Mouse (Mus musculus): ENCODE data around the gene Ang.

Ang gene

DNA sequence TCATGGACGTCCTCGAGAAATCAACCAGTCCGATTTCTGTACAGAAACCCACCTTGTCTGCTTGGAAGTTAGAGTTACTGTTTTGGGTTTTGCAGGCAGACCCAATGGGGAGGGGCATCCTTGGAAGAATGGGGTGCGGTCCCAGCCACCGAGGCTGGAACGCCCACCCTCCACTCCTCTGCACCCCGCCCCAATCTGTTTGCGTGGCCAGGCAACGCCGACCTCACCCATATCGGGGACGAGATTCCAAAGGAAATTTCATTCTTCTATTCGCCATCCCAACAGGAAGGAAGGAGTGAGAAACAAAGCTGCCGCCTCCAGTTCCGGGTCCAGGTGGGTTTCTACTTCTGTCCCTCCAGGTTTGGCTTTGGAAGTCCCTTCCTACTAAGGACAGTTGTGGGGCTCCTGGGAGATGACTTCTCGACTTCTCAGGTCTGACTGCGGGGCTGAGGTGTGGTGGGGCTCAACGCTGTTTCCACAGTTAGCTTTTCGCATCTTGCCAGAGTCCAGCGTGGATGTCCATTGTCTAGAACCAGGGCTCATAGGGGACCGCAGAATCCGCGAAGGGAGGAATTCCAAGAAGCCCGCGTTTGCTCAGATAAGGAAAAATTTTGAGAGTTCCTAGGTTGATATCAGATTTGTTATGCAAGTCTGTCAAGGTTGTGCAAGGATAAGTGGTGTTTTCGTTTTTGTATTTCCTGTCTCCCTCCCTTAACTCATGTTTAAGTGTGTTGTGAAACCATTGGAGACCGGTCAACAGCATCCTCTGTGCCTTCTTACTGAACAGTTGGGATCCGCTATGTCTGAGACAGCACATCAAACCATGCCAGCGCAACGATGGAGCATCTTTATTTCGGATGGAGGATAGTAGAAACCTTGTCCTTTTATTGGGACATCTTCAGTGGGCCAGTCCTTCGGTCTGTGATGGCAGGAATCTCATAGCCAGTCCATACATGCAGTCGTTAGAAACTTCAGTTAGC is at the start of gene Ang, which contains the start of gene Rnase4:
Ang (plus strand) TSS at position 230 of the 980 bp plus-strand sequence.
Rnase4 (plus strand) TSS at position 157 of the 980 bp plus-strand sequence.
- DNase-seq = peak; percentile 52 to 55

DNA sequence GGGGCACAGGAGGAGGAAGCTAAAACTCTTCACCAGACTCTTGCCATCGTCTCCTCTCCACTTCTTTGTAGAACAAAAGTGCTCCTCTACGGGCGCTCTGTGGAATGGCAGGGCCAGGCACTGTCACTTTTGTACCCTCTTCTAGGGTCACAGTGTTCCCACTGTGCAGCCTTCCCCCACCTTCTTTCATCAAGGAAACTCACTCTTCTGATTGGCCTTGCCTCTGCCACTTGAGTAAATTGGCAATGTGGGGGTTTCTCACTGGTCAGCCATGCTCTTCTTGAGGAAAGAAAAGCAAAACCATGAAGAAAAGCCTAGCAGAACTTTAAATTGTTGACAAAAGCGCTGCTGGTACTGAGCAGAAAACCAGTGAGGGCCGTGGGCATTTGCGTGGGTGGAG is 49.2 kb upstream of the Ang start, which contains the start of gene Rnase9:
Rnase9 (minus strand) TSS at position 101 of the 400 bp plus-strand sequence.
- DNase-seq = no peak

GRCm38 (mm10) chr14:51047846-51048245 is 43.1 kb upstream of the Ang start:
- no peak for DNase-seq

- DNase-seq = no peak
These were observed 40.9 kb upstream of the Ang start, which contains the start of gene Rnase11 for GRCm38 (mm10) chr14:51050063-51050462. Rnase11 (minus strand) TSS chr14:51050163.

DNA sequence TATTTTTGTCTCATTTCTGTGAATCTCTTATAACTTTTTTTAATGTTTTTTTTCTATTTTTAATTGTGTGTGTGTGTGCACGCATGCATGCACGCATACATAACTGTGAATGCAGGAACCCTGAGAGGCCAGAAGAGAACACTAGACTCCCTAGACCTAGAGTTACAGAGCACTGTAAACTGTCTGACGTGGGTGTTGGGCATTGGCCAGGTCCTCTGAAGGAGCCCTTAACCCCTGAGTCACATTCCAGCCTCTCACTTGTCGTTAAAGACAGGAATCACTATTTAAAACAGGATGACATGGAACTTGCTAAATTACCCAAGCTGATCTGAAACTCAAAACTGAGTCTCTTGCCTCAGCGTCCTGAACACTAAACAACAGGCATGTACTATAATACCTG is 39.0 kb upstream of the Ang start:
- no peak for DNase-seq

DNA sequence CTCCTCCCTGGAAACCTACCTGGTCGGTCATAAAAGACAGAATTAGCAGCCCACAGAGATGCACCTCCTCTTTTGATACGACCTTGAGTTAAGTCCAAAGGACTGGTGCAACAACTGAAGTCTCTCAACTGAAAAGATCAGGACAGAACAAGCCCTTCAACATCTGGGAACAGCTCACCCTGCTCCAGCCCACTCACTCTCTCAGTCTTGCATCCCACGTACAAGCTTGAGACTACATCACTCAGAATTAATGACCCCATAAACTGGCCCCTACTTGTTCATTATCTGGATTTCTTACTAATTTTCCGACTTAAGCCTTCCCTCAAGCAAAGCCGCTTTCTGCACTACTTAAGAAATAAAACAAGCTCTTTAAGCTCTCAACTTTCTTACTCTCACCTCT is 37.8 kb upstream of the Ang start:
- no peak for DNase-seq

DNA sequence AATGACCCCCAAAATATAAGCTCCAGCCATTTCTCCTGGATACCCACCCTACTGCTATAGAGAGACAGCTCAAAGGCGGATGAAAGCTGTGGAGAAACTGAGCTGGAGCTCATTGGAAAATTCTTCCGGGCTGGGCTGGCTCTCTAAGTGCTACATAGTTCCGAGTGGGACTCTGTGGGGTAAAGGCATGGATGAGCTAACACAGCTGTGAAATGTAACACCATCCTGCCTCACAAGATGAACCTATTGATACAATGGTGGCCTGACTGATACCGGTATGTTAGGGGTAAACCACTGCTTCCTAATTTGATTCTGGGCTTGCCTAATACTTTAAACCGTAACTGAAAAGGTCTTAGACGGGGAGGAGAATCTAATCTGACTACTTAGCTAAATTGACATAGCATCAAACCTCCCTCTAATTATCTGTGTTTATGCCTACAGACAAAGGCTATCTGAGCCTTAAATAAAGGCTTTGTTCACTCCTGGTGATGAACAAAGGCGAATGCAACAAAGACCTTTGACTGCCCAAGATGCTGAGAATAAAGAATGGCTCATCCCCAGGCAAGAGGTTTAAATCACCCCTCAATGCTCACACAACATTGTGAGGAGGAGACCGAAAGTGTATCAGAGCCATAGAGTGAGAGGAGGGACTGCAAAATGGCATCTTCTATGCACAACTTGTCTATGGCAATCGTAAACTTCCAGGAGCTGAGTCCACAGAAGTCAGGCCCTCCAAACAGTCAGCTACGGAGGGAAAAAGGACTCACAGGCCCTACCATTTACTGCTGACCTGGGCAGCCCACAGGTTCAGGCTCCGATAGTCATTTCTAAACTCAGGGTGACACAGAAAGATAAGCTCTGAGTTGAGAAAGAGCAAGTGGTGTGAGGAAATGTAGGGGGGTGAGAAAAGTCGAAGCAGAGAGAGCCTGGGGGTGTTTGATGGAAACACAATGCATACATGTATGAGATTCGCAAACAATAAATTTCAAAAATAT is 36.4 kb upstream of the Ang start:
- no peak for DNase-seq

DNA sequence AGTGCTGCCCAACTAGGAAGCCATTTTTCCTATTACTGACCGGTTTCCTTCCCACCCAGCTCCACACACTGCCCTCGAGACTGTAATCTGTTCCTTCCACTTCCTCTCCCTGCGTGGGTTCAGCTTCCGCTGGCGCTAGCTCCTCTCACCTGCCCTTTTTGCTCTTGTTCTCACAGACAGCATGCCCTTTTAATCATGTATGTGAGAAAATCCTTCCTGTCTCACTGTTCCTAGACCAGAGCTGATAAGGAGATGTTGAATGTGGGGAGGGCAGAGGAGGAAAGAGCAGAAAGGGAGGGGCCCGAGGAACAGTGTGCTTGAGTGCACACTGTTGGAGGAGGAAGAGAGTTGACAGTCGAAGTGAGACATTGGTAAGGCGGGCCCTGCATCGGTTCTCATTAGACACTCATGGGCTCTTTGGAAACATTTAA is 33.5 kb upstream of the Ang start, which contains the start of gene Rnase12:
Rnase12 (minus strand) TSS at position 261 of the 431 bp plus-strand sequence.
- no peak for DNase-seq

DNA sequence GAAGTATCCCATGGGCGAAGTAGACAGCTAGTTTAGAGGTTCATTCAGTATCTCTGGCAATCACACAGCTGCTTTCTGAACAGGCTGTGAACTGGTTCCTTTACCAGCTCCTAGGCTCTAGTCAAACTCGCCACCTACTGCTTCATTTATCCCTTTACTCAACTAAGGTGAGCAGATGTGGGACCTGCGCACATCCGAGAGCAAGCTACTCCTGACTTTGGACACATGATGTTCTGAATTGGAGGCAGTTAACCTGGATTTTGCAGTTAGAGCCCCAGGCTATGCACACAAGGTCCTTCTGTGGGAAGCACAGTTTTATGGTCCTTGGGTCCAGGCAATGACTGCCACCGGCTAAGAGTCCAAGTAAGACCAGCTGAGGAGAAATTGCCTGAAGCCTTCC is 30.2 kb upstream of the Ang start:
- DNase-seq = no peak

DNA sequence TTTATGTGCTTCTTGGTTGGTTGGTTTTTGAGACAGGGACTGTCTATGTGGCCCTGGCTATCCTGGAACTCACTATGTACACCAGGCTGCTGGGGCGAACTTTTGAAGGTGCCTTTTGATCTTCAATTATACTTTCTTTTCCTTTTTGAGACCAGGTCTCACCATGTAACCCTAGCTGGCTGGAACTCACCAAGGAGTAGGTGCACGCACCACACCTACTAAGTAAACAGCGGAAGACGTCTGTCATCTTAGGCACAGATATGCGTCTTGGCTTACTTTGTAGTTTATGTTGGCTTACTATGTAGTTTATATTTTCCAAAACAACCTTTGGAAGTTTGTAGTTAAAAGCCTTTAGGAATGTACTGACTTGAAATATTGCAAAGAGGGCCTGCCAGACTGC is 22.0 kb upstream of the Ang start:
- DNase-seq = no peak

DNA sequence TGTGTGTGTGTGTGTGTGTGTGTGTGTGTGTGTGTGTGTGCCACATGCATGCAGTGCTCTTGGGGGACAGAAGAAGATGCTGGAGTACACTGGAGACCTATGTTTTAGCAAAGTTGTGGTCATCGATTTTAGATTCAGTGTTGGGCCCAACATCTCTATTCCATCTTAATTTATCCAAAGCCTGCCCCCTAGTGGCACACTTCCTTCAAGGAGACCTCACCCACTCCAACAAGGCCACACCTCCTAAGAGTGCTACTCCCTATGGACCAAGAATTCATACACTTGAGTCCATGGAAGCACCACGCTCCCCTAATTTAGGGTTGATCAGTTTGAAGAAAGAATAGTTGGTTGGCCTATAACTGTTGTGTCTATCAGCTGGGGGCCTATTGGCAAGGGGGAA is 21.3 kb upstream of the Ang start:
- peak in 1 of 2 experiments; percentile 43 for DNase-seq

DNA sequence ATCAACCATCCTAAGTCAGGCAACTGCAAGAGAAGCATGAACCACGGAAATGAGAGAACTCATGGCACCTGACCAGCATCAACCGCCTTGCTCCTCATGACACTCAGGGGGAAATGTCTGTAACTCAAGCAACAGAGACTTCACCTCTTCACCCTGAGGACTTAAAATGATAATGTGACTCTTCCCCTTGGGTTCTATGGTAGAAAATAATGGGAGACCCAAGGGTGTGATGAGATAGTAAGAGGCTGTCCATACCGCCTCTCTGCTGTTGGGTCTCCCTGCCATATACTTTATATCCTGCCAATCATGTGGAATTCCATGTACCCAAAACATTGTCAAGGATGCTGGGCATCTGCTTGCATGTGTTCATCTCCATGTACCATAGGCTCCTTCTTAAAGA is 16.6 kb upstream of the Ang start, which contains the start of gene Olfr750:
Olfr750 (minus strand) TSS at position 101 of the 400 bp plus-strand sequence.
- no peak for DNase-seq

- no peak for DNase-seq
These were observed 11.8 kb upstream of the Ang start for GRCm38 (mm10) chr14:51079180-51079579.

- no peak for DNase-seq
These were observed 9.9 kb upstream of the Ang start for GRCm38 (mm10) chr14:51081035-51081434.

GRCm38 (mm10) chr14:51082599-51083581 is 8.1 kb upstream of the Ang start:
- peak; percentile 60 to 75 for DNase-seq

- no peak for DNase-seq
These were observed 7.1 kb upstream of the Ang start for GRCm38 (mm10) chr14:51083805-51084204.

DNA sequence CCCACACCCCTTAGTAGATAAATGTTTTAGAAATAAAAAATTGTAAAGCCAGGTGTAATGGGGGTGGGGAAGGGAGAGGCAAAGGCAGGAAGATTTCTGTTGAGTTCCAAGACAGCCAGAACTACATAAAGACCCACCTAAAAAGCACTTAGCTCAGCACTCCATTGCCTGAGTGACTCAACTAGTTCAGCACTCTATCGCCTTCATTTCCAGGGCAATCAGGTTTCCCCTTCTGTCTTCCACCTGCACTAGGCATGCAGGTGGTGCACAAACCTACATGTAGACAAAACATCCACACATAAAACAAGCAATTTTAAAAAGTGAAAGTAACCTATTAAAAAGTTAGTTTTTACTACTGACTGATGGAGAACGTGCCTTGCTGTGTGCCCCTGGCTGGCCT is 5.9 kb upstream of the Ang start:
- no peak for DNase-seq

GRCm38 (mm10) chr14:51085911-51086310 is 5.0 kb upstream of the Ang start:
- DNase-seq = no peak

DNA sequence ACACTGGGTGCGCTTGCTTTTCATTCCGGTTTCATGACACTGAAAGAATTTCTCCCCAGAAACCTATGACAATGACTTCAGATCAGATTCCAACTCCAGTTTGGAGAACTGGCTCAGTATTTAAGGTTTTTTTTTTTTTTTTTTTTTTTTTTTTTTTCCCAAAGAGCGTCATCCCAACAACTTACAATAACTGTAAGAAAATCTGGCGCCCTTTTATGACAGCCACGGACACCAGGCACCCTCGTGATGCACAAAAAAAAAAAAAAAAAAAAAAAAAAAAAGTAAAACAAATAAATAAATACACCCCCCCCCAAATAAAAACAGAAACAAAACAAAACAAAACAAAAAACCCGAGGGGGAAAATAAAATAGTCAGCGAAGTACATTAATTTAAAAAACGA is 3.2 kb upstream of the Ang start:
- DNase-seq = no peak

GRCm38 (mm10) chr14:51088166-51088969 is 2.6 kb upstream of the Ang start:
- DNase-seq = peak; percentile 87 to 90

Measured in cerebellum, postnatal 25 days (tissue).